Mouse (Mus musculus) bone marrow macrophage, adult 2 months (primary cell): ENCODE results near the gene Bri3.

Source experiments
- CTCF ChIP-seq: IDR thresholded peaks from 2 replicates; pipeline ENCODE4 v1.5.1; 2012; ENCODE audit warnings: low read depth, mild to moderate bottlenecking, low read length, moderate library complexity
- POLR2A ChIP-seq: IDR thresholded peaks from 2 replicates; pipeline ENCODE4 v1.6.1; 2012; ENCODE audit warnings: mild to moderate bottlenecking, low read depth, low read length, borderline replicate concordance

DNA sequence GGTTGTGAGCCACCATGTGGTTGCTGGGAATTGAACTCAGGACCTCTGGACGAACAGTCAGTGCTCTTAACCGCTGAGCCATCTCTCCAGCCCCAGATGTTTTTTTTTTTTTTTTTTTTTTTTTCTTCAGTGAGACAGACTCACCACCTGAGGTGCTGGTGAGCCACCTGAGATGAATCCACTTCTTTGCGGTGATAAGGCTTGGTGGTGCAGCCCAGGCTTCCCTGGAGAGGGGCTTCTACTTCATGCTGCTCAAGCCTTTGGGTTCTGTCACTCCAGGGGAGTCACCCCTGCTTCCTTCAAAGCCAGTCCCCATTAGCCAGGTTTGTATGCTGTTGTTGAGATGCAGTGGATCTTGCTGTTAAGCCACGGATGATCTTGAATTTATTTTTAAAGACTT is 9.0 kb downstream of the Bri3 start:
- TF ChIP-seq CTCF (no peak), POLR2A (no peak)
